24 mouse cellular contexts compared by ENCODE assay signal in the genomic region with DNA sequence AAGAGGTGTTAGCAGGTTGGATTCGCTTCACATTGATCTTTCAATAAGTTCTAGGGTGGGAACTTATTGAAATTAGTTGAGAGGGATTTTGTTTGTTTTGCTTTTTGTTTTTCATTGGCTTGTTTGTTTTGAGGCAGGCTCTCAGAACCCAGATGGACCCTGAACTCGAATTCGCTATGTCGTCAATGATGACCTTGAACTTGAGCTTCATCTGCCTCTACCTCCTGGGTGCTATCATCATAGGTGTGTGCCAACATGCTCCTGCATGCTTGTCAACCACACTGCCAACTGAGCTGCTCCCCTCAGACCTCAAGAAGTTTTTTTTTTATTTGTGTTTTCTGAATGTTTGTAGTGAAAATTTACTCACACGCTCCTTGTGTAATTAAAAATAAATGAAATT.
"Had no signal": no experiment of that assay in that cellular context is flagged by ENCODE, and none has a peak within 500 bp of the region (broad histone marks: within the 10 kb centered on the region; RNA-seq: fewer than 3 reads in every experiment).

No protein-coding gene starts in this region.

- DNase-seq: heart, adult 18-20 months; heart, adult 2 months; heart, postnatal 10 days; heart, postnatal 14 days; heart, postnatal 36 days; heart, postnatal 4 days; layer of hippocampus, adult 9-11 months had no signal

- H3K36me3 ChIP-seq: heart, embryonic 10.5 days; heart, embryonic 12.5 days; heart, embryonic 13.5 days; heart, embryonic 15.5 days; hindbrain, embryonic 10.5 days; hindbrain, embryonic 12.5 days; hindbrain, embryonic 13.5 days; hindbrain, embryonic 15.5 days; intestine, embryonic 15.5 days; kidney, embryonic 15.5 days had no signal

- H3K9me3 ChIP-seq: heart, embryonic 10.5 days; heart, embryonic 12.5 days; heart, embryonic 13.5 days; heart, embryonic 15.5 days; hindbrain, embryonic 10.5 days; hindbrain, embryonic 12.5 days; hindbrain, embryonic 13.5 days; hindbrain, embryonic 15.5 days; intestine, embryonic 15.5 days; kidney, embryonic 15.5 days had no signal

- H3K4me2 ChIP-seq: heart, embryonic 11.5 days; heart, embryonic 12.5 days; heart, embryonic 13.5 days; heart, embryonic 15.5 days; hindbrain, embryonic 12.5 days; hindbrain, embryonic 13.5 days; hindbrain, embryonic 14.5 days; hindbrain, embryonic 15.5 days; intestine, embryonic 15.5 days; kidney, embryonic 15.5 days had no signal

- H3K9ac ChIP-seq: heart, embryonic 12.5 days; heart, embryonic 13.5 days; heart, embryonic 15.5 days; hindbrain, embryonic 12.5 days; hindbrain, embryonic 13.5 days; hindbrain, embryonic 14.5 days; hindbrain, embryonic 15.5 days; intestine, embryonic 15.5 days; kidney, embryonic 15.5 days had no signal

- H3K4me3 ChIP-seq: heart, adult 2 months; heart, embryonic 10.5 days; heart, embryonic 12.5 days; heart, embryonic 13.5 days; heart, embryonic 15.5 days; hindbrain, embryonic 10.5 days; hindbrain, embryonic 12.5 days; hindbrain, embryonic 13.5 days; hindbrain, embryonic 15.5 days; intestine, embryonic 15.5 days; kidney, embryonic 15.5 days; layer of hippocampus, adult 2 months had no signal

- H3K27ac ChIP-seq: heart, adult 2 months; heart, embryonic 10.5 days; heart, embryonic 13.5 days; heart, embryonic 15.5 days; hindbrain, embryonic 10.5 days; hindbrain, embryonic 12.5 days; hindbrain, embryonic 13.5 days; hindbrain, embryonic 14.5 days; hindbrain, embryonic 15.5 days; hindbrain, postnatal 0 days; kidney, embryonic 15.5 days; kidney, postnatal 0 days; layer of hippocampus, adult 2 months had no signal

- ATAC-seq: hindbrain, embryonic 16.5 days; hindbrain, postnatal 0 days; inflammation-experienced regulatory T-cells, adult 6 months had no signal

- H3K27me3 ChIP-seq: heart, embryonic 12.5 days; heart, embryonic 13.5 days; heart, embryonic 15.5 days; hindbrain, embryonic 12.5 days; hindbrain, embryonic 13.5 days; hindbrain, embryonic 15.5 days; intestine, embryonic 15.5 days; kidney, embryonic 15.5 days had no signal

- H3K4me1 ChIP-seq: hindbrain, embryonic 12.5 days; hindbrain, embryonic 13.5 days; hindbrain, embryonic 15.5 days; kidney, embryonic 15.5 days had no signal
